Mouse (Mus musculus) embryonic fibroblast, embryonic 13.5 days (primary cell): ENCODE results near the gene Cerk.

Experiments
- CTCF ChIP-seq: IDR thresholded peaks from 2 replicates; pipeline ENCODE4 v1.5.1; 2011; ENCODE audit warnings: mild to moderate bottlenecking, control low read depth, low read length, moderate library complexity, borderline replicate concordance; ENCODE audit not compliant: insufficient read depth
- POLR2A ChIP-seq: IDR thresholded peaks from 2 replicates; pipeline ENCODE4 v1.6.1; 2011; ENCODE audit warnings: low read depth, mild to moderate bottlenecking, control low read depth, low read length, moderate library complexity

GRCm38 (mm10) chr15:86186686-86187085, 745 bp upstream of the Cerk start:
- TF ChIP-seq CTCF (no peak), POLR2A (no peak)
